Mouse (Mus musculus) heart, adult 2 months (tissue): Measurements from ENCODE around the gene 6820408C15Rik.
A peak's percentile ranks its signal among the peaks of the same experiment; 100 is the strongest.

ENCODE experiments used
- EP300 ChIP-seq: fragments of 200-500 bp; IDR thresholded peaks from 2 replicates; pipeline ENCODE4 v1.6.1; 2011; ENCODE audit warnings: low read depth, low read length, control low read depth; ENCODE audit not compliant: insufficient read depth
- POLR2A ChIP-seq: fragments of 200-500 bp; IDR thresholded peaks from 2 replicates; pipeline ENCODE4 v1.6.1; 2011; ENCODE audit warnings: mild to moderate bottlenecking, low read depth, low read length, control low read depth; ENCODE audit not compliant: insufficient read depth

GRCm38 (mm10) chr2:152392786-152393185 is 22.6 kb upstream of the 6820408C15Rik start:
- peak; percentile 90 for TF ChIP-seq EP300
- no peak for TF ChIP-seq POLR2A
